Mouse (Mus musculus): ENCODE results near the gene Ppfia4.

DNA sequence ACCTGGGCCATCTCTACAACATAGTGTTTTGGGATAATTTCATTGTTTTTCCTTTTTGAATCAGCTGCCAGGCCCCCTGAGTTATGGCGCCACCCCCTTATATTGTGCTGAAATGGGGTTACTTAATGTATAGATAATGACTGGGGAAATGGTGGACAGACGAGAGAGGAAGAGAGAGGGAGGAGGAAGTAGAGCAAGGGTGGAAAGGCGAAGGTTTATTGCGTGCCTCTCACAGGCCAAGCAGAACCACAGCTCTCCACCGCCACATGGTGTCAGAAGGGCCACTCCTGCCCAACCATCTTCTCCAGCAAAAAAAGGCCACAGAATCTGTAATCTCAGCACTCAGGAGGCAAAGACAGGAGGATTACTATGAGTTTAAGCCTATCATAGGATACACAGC lies 17.5 kb downstream of the Ppfia4 start:
- TF ChIP-seq CTCF (IDR thresholded peaks at IDR 0.05; ENCODE audit: low read depth) (no peak), EP300 (IDR thresholded peaks at IDR 0.05; ENCODE audit: low read depth) (no peak)

Data from liver, embryonic 14.5 days (tissue).